Mouse (Mus musculus) G1E (cell line): ENCODE results near the gene Sap25. TPM values are rescaled to one million over a fixed set of nuclear protein-coding genes. Genes with fewer than 3 reads are reported as not detected.
A peak's percentile ranks its signal among the peaks of the same experiment; 100 is the strongest.

ENCODE experiments used
- ATAC-seq: 2 replicates; pipeline ENCODE4 v1.8.0; 2016; ENCODE audit warnings: mild to moderate bottlenecking; ENCODE audit not compliant: insufficient number of reproducible peaks, poor library complexity, low FRiP score, severe bottlenecking; ENCODE audit errors: extremely low read depth
- DNase-seq: peaks from one replicate; pipeline ENCODE4 v3.0.0; 2012; ENCODE audit warnings: low spot score
- H3K27me3 ChIP-seq: 2 replicates; pipeline ENCODE4 v1.6.1; 2012; ENCODE audit warnings: mild to moderate bottlenecking, low read length, inconsistent platforms; ENCODE audit not compliant: insufficient read depth
- H3K36me3 ChIP-seq: replicated peaks from 2 replicates; pipeline ENCODE3; 2012; ENCODE audit warnings: mild to moderate bottlenecking, inconsistent platforms
- H3K4me1 ChIP-seq: 2 replicates; pipeline ENCODE4 v1.6.1; 2012; ENCODE audit warnings: low read depth, low read length, inconsistent platforms, mixed read lengths; ENCODE audit not compliant: insufficient read depth
- H3K4me3 ChIP-seq: 2 replicates; pipeline ENCODE4 v1.5.1; 2012; ENCODE audit warnings: low read depth, mild to moderate bottlenecking, inconsistent platforms, low read length, moderate library complexity, mixed read lengths
- H3K9me3 ChIP-seq: replicated peaks from 2 replicates; pipeline ENCODE4 v1.6.1; 2012; ENCODE audit warnings: inconsistent platforms
- CTCF ChIP-seq: IDR thresholded peaks from 2 replicates; pipeline ENCODE4 v1.5.1; 2012; ENCODE audit warnings: low read depth, low read length, inconsistent platforms, mixed read lengths
- GATA1 ChIP-seq: IDR thresholded peaks from 2 replicates; pipeline ENCODE4 v1.6.1; 2012; ENCODE audit warnings: borderline replicate concordance, low read length, inconsistent platforms, mixed read lengths
- GATA2 ChIP-seq: IDR thresholded peaks from 2 replicates; pipeline ENCODE4 v1.6.1; 2012; ENCODE audit warnings: low read depth, low read length, inconsistent platforms, borderline replicate concordance
- POLR2AphosphoS5 ChIP-seq: IDR thresholded peaks from 2 replicates; pipeline ENCODE4 v1.6.1; 2012; ENCODE audit warnings: low read depth, low read length, inconsistent platforms; ENCODE audit not compliant: insufficient replicate concordance
- TAL1 ChIP-seq: conservative IDR thresholded peaks from 2 replicates; pipeline ENCODE4 v1.6.1; 2012; ENCODE audit warnings: low read depth, low read length, inconsistent platforms, mixed read lengths
- polyA plus RNA-seq: library from polyadenylated mRNA; stranded (reverse); fragments of >175 nt; gene quantifications from 2 replicates; pipeline ENCODE4 v1.2.3, GENCODE M21; 2012
- total RNA-seq, 2 experiments: library from RNA; stranded (forward) in 1 of 2; stranded (reverse) in 1 of 2; fragments of 200-1000 nt in 1 of 2; fragments of >200 nt in 1 of 2; fragmentation: Nextera tagmentation in 1 of 2; gene quantifications; 2 replicates each; pipeline ENCODE4 v1.2.3; 2014 to 2017

Sap25 gene
- total and polyA plus RNA-seq, 3 experiments, result 7.9 to 58.3 (median 39.2) TPM

- H3K4me3 ChIP-seq, result no peak overlapping the region
Observed at GRCm38 (mm10) chr5:137623937-137624530, 17.1 kb upstream of the Sap25 start.

GRCm38 (mm10) chr5:137627991-137628390 is 13.1 kb upstream of the Sap25 start:
- ATAC-seq, result no peak
- H3K36me3 ChIP-seq, result peaks cover 30% of the 10 kb centered on the region
- peaks cover 62% of the 10 kb centered on the region for H3K4me1 ChIP-seq
- DNase-seq, result no peak
- TF ChIP-seq GATA2, result no peak
- no peak for TF ChIP-seq CTCF
- TF ChIP-seq GATA1, result no peak
- no peak for TF ChIP-seq TAL1
- no peak for TF ChIP-seq POLR2AphosphoS5
- peaks cover 12% of the 10 kb centered on the region for H3K27me3 ChIP-seq
- no peaks in the 10 kb centered on the region for H3K9me3 ChIP-seq
- H3K4me3 ChIP-seq, result peak overlapping the region; percentile 88

More at GRCm38 (mm10) chr5:137623937-137624530, 17.1 kb upstream of the Sap25 start:
- ATAC-seq (no peak), DNase-seq (no peak)
- H3K4me1 ChIP-seq, result peaks cover 26% of the 10 kb centered on the region
- no peaks in the 10 kb centered on the region for H3K36me3 ChIP-seq
- no peak for TF ChIP-seq POLR2AphosphoS5
- TF ChIP-seq GATA1, result no peak
- TF ChIP-seq GATA2, result no peak
- no peak for TF ChIP-seq CTCF
- TF ChIP-seq TAL1, result no peak
- H3K9me3 ChIP-seq, result no peaks in the 10 kb centered on the region
- H3K27me3 ChIP-seq, result peaks cover 43% of the 10 kb centered on the region

- no peak for TF ChIP-seq GATA1
- TF ChIP-seq GATA2, result no peak
- TF ChIP-seq TAL1, result no peak
- TF ChIP-seq CTCF, result no peak
- TF ChIP-seq POLR2AphosphoS5, result no peak
- peaks cover 10% of the 10 kb centered on the region; the same call in 1 of the 2 replicates for H3K27me3 ChIP-seq
- peaks cover 64% of the 10 kb centered on the region for H3K4me1 ChIP-seq
Observed at GRCm38 (mm10) chr5:137628498-137629305, 12.4 kb upstream of the Sap25 start, which contains the start of the genes Fbxo24, Lrch4 and Gm20605. Gene Fbxo24 (minus strand): TSS chr5:137629002. Gene Lrch4 (plus strand): TSS chr5:137629121. Gene Gm20605 (plus strand): TSS chr5:137629175.

GRCm38 (mm10) chr5:137629306-137629721 is 11.8 kb upstream of the Sap25 start:
- peaks cover 7% of the 10 kb centered on the region; the same call in 1 of the 2 replicates for H3K27me3 ChIP-seq
- H3K4me1 ChIP-seq, result peaks cover 60% of the 10 kb centered on the region
- no peak for ATAC-seq
- TF ChIP-seq TAL1 (no peak), GATA1 (no peak), POLR2AphosphoS5 (no peak), CTCF (no peak), GATA2 (no peak)
- peak overlapping the region; percentile 88 for H3K4me3 ChIP-seq
- H3K36me3 ChIP-seq, result peaks cover 43% of the 10 kb centered on the region
- DNase-seq, result peak; percentile 59
- H3K9me3 ChIP-seq, result no peaks in the 10 kb centered on the region

More at GRCm38 (mm10) chr5:137628498-137629305, 12.4 kb upstream of the Sap25 start, which contains the start of the genes Fbxo24, Lrch4 and Gm20605:
- peak within 1 kb of the TSS; percentile 88 for H3K4me3 ChIP-seq
- peaks cover 37% of the 10 kb centered on the region for H3K36me3 ChIP-seq
- H3K9me3 ChIP-seq, result no peaks in the 10 kb centered on the region
- DNase-seq (peak; percentile 100), ATAC-seq (peak; percentile 80)

- Histone ChIP-seq H3K4me1 (peaks cover 54% of the 10 kb centered on the region), H3K4me3 (peak overlapping the region; percentile 88), H3K9me3 (no peaks in the 10 kb centered on the region), H3K27me3 (0 out of 2 replicates have a peak, but pooled peaks cover 2% of the 10 kb centered on the region), H3K36me3 (peaks cover 46% of the 10 kb centered on the region)
- DNase-seq, result peak; percentile 47
- TF ChIP-seq CTCF (no peak), GATA1 (no peak), GATA2 (no peak), POLR2AphosphoS5 (no peak), TAL1 (no peak)
- no peak for ATAC-seq
Observed at GRCm38 (mm10) chr5:137629906-137630545, 11.1 kb upstream of the Sap25 start.
